Mouse (Mus musculus): Measurements from ENCODE around the gene Pard6b.

DNA sequence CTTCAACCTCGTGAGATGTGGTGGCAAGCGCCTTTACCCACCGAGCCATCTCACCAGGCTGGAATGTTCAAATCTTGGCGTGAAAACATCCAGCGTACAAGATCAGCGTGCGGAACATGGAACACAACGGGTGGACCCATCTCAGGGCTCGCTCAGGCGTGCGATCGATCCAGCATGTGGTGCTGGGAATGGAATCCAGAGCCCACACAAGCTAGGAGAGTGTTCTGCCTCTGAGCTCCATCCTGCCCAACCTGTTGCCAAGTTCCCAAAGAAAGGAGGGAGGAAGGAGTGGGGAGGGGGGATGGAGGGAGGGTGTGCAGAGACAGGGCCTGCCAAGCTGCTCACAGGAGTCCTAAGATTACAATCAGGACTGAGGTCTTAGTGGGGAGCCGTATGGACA lies 35.4 kb upstream of the Pard6b start:
- no peak for TF ChIP-seq CTCF (IDR thresholded peaks at IDR 0.05; ENCODE audit: low read depth, low read length)
- TF ChIP-seq EP300 (IDR thresholded peaks at IDR 0.05; ENCODE audit: insufficient read depth, low read depth, low read length): no peak
